Mouse (Mus musculus) heart, embryonic 11.5 days (tissue): ENCODE measurements around the gene Clmn. TPM values are rescaled to one million over a fixed set of nuclear protein-coding genes. Genes with fewer than 3 reads are reported as not detected.

Experiments used
- ATAC-seq: fragments of 200-750 bp; cut with Nextera tagmentation; replicated peaks from 2 replicates; pipeline ENCODE4 v1.8.0; 2017; ENCODE audit warnings: moderate library complexity; ENCODE audit not compliant: insufficient number of reproducible peaks, low FRiP score, low TSS enrichment
- H3K27ac ChIP-seq: fragments of 300-500 bp; sonication (generic); 2 replicates; pipeline ENCODE4 v1.5.1; 2014; ENCODE audit warnings: mild to moderate bottlenecking, low read depth, low read length
- H3K27me3 ChIP-seq: fragments of 300-500 bp; sonication (generic); 2 replicates; pipeline ENCODE4 v1.6.1; 2014; ENCODE audit warnings: mild to moderate bottlenecking, low read length, mixed read lengths; ENCODE audit not compliant: control insufficient read depth, insufficient read depth
- H3K36me3 ChIP-seq: fragments of 300-500 bp; sonication (generic); 2 replicates; pipeline ENCODE4 v1.6.1; 2014; ENCODE audit warnings: mild to moderate bottlenecking, low read length, moderate library complexity, mixed read lengths; ENCODE audit not compliant: control insufficient read depth, insufficient read depth
- H3K4me1 ChIP-seq: fragments of 300-500 bp; sonication (generic); 2 replicates; pipeline ENCODE4 v1.6.1; 2014; ENCODE audit warnings: low read length; ENCODE audit not compliant: control insufficient read depth, insufficient read depth
- H3K4me2 ChIP-seq: fragments of 300-500 bp; sonication (generic); 2 replicates; pipeline ENCODE4 v1.6.1; 2014; ENCODE audit warnings: mild to moderate bottlenecking, moderate library complexity
- H3K4me3 ChIP-seq: fragments of 300-500 bp; sonication (generic); 2 replicates; pipeline ENCODE4 v1.5.1; 2014; ENCODE audit warnings: low read depth, low read length
- H3K9ac ChIP-seq: fragments of 300-500 bp; sonication (generic); 2 replicates; pipeline ENCODE4 v1.6.1; 2014; ENCODE audit warnings: mild to moderate bottlenecking, low read depth, low read length, moderate library complexity
- H3K9me3 ChIP-seq: fragments of 300-500 bp; sonication (generic); replicated peaks from 2 replicates; pipeline ENCODE4 v1.6.1; 2016; ENCODE audit warnings: low read length; ENCODE audit not compliant: control insufficient read depth
- WGBS: fragments of 180-500 bp; shearing (Covaris S2); extraction: QIAGEN DNeasy Blood & Tissue Kit; methylation state at CpG from one replicate; pipeline ENCODE4 v1.1.7; 2014; ENCODE audit not compliant: insufficient replicate concordance; 5-methylcytosine and 5-hydroxymethylcytosine counted together
- polyA plus RNA-seq: library from polyadenylated mRNA; unstranded; fragments of >200 nt; fragmentation: Nextera tagmentation; extraction: Ambion mirVana; gene quantifications from 2 replicates; pipeline ENCODE4 v1.2.1, GENCODE M21; 2014

Gene Clmn
- polyA plus RNA-seq, 1 experiment from 2014 or later: 1.5 TPM

- Histone ChIP-seq H3K9me3 (no peaks in the 10 kb centered on the region), H3K27me3 (no peaks in the 10 kb centered on the region), H3K4me3 (no peak overlapping the region), H3K36me3 (no peaks in the 10 kb centered on the region), H3K4me1 (no peaks in the 10 kb centered on the region), H3K9ac (no peak overlapping the region), H3K4me2 (no peak overlapping the region), H3K27ac (no peak overlapping the region)
- 69% methylated on average over 13 of the region's 13 CpGs for WGBS
- ATAC-seq: no peak
Measured at GRCm38 (mm10) chr12:104902392-104903053, 37.6 kb upstream of the Clmn start.

GRCm38 (mm10) chr12:104901320-104901719 is 36.4 kb upstream of the Clmn start:
- H3K9ac ChIP-seq: no peak overlapping the region
- no peaks in the 10 kb centered on the region for H3K4me1 ChIP-seq
- no peaks in the 10 kb centered on the region for H3K36me3 ChIP-seq
- no peak for ATAC-seq
- 55% methylated on average over 8 of the region's 8 CpGs for WGBS
- H3K27me3 ChIP-seq: no peaks in the 10 kb centered on the region
- no peaks in the 10 kb centered on the region for H3K9me3 ChIP-seq
- no peak overlapping the region for H3K4me2 ChIP-seq
- H3K4me3 ChIP-seq: no peak overlapping the region
- H3K27ac ChIP-seq: no peak overlapping the region

- H3K27me3 ChIP-seq: no peaks in the 10 kb centered on the region
- no peak overlapping the region for H3K4me2 ChIP-seq
- H3K4me1 ChIP-seq: no peaks in the 10 kb centered on the region
- no peak overlapping the region for H3K9ac ChIP-seq
- H3K27ac ChIP-seq: no peak overlapping the region
- H3K36me3 ChIP-seq: no peaks in the 10 kb centered on the region
- H3K9me3 ChIP-seq: no peaks in the 10 kb centered on the region
- ATAC-seq: no peak
- no peak overlapping the region for H3K4me3 ChIP-seq
- WGBS: 64% methylated on average over 3 of the region's 3 CpGs
Measured at GRCm38 (mm10) chr12:104899835-104900234, 35.0 kb upstream of the Clmn start.

- Histone ChIP-seq H3K4me2 (no peak overlapping the region), H3K4me3 (no peak overlapping the region), H3K27ac (no peak overlapping the region), H3K27me3 (no peaks in the 10 kb centered on the region), H3K9ac (no peak overlapping the region), H3K4me1 (no peaks in the 10 kb centered on the region), H3K9me3 (no peaks in the 10 kb centered on the region), H3K36me3 (no peaks in the 10 kb centered on the region)
- WGBS: 51% methylated on average over 11 of the region's 11 CpGs
- no peak for ATAC-seq
Measured at GRCm38 (mm10) chr12:104899161-104899560, 34.3 kb upstream of the Clmn start.

- no peak overlapping the region for H3K4me3 ChIP-seq
- no peaks in the 10 kb centered on the region for H3K36me3 ChIP-seq
- no peaks in the 10 kb centered on the region for H3K27me3 ChIP-seq
- H3K27ac ChIP-seq: no peak overlapping the region
- WGBS: 63% methylated on average over 9 of the region's 9 CpGs
- no peak overlapping the region for H3K4me2 ChIP-seq
- no peaks in the 10 kb centered on the region for H3K9me3 ChIP-seq
- no peak for ATAC-seq
- no peak overlapping the region for H3K9ac ChIP-seq
- no peaks in the 10 kb centered on the region for H3K4me1 ChIP-seq
Measured at GRCm38 (mm10) chr12:104898718-104899117, 33.8 kb upstream of the Clmn start.

- Histone ChIP-seq H3K4me2 (no peak overlapping the region), H3K36me3 (no peaks in the 10 kb centered on the region), H3K27me3 (no peaks in the 10 kb centered on the region), H3K4me3 (no peak overlapping the region), H3K9me3 (no peaks in the 10 kb centered on the region), H3K27ac (no peak overlapping the region), H3K4me1 (no peaks in the 10 kb centered on the region), H3K9ac (no peak overlapping the region)
- 0 out of 2 replicates have a peak, but pooled peaks have one; percentile 19 for ATAC-seq
- WGBS: 64% methylated on average over 8 of the region's 8 CpGs
Measured at GRCm38 (mm10) chr12:104897051-104897618, 32.3 kb upstream of the Clmn start.

- H3K4me1 ChIP-seq: no peaks in the 10 kb centered on the region
- no peak for ATAC-seq
- WGBS: 65% methylated on average over 16 of the region's 16 CpGs
- H3K36me3 ChIP-seq: no peaks in the 10 kb centered on the region
- H3K4me3 ChIP-seq: no peak overlapping the region
- no peaks in the 10 kb centered on the region for H3K27me3 ChIP-seq
- H3K9ac ChIP-seq: no peak overlapping the region
- no peaks in the 10 kb centered on the region for H3K9me3 ChIP-seq
- no peak overlapping the region for H3K4me2 ChIP-seq
- no peak overlapping the region for H3K27ac ChIP-seq
Measured at GRCm38 (mm10) chr12:104896640-104897039, 31.8 kb upstream of the Clmn start.

GRCm38 (mm10) chr12:104892245-104892644 is 27.4 kb upstream of the Clmn start:
- Histone ChIP-seq H3K4me3 (no peak overlapping the region), H3K4me1 (no peaks in the 10 kb centered on the region), H3K9me3 (no peaks in the 10 kb centered on the region), H3K4me2 (no peak overlapping the region), H3K27ac (no peak overlapping the region), H3K27me3 (no peaks in the 10 kb centered on the region), H3K36me3 (no peaks in the 10 kb centered on the region), H3K9ac (no peak overlapping the region)
- ATAC-seq: no peak
- WGBS: 86% methylated on average over 3 of the region's 3 CpGs

GRCm38 (mm10) chr12:104890066-104890465 is 25.2 kb upstream of the Clmn start:
- ATAC-seq: no peak
- H3K9me3 ChIP-seq: no peaks in the 10 kb centered on the region
- no peaks in the 10 kb centered on the region for H3K36me3 ChIP-seq
- H3K9ac ChIP-seq: no peak overlapping the region
- H3K27me3 ChIP-seq: no peaks in the 10 kb centered on the region
- no peaks in the 10 kb centered on the region for H3K4me1 ChIP-seq
- WGBS: 87% methylated on average over 8 of the region's 8 CpGs
- no peak overlapping the region for H3K4me3 ChIP-seq
- H3K4me2 ChIP-seq: no peak overlapping the region
- H3K27ac ChIP-seq: no peak overlapping the region
